Mouse (Mus musculus) limb, embryonic 15.5 days (tissue): ENCODE data around the gene 1600015I10Rik. TPM values are rescaled to one million over a fixed set of nuclear protein-coding genes. Genes with fewer than 3 reads are reported as not detected.

Experiments used
- ATAC-seq: fragments of 200-750 bp; cut with Nextera tagmentation; 2 replicates; pipeline ENCODE4 v1.8.0; 2017; ENCODE audit warnings: low read depth, moderate TSS enrichment; ENCODE audit not compliant: insufficient number of reproducible peaks, low FRiP score, low TSS enrichment
- H3K27ac ChIP-seq: fragments of 300-500 bp; sonication (generic); 2 replicates; pipeline ENCODE4 v1.5.1; 2015; ENCODE audit warnings: moderate library complexity, mild to moderate bottlenecking, inconsistent platforms
- H3K27me3 ChIP-seq: fragments of 300-500 bp; sonication (generic); 2 replicates; pipeline ENCODE4 v1.6.1; 2015; ENCODE audit warnings: inconsistent platforms
- H3K36me3 ChIP-seq: fragments of 300-500 bp; sonication (generic); 2 replicates; pipeline ENCODE4 v1.6.1; 2015; ENCODE audit warnings: inconsistent platforms
- H3K4me1 ChIP-seq: fragments of 300-500 bp; sonication (generic); 2 replicates; pipeline ENCODE4 v1.6.1; 2015; ENCODE audit warnings: inconsistent platforms
- H3K4me2 ChIP-seq: fragments of 300-500 bp; sonication (generic); 2 replicates; pipeline ENCODE4 v1.6.1; 2015; ENCODE audit warnings: mild to moderate bottlenecking, inconsistent platforms
- H3K4me3 ChIP-seq: fragments of 300-500 bp; sonication (generic); 2 replicates; pipeline ENCODE4 v1.5.1; 2015; ENCODE audit warnings: mild to moderate bottlenecking, inconsistent platforms
- H3K9ac ChIP-seq: fragments of 300-500 bp; sonication (generic); 2 replicates; pipeline ENCODE4 v1.6.1; 2015; ENCODE audit warnings: inconsistent platforms
- H3K9me3 ChIP-seq: fragments of 300-500 bp; sonication (generic); 2 replicates; pipeline ENCODE4 v1.6.1; 2016; ENCODE audit warnings: inconsistent platforms
- WGBS: fragments of 180-500 bp; shearing (Covaris S2); methylation state at CpG from one replicate; pipeline ENCODE4 v1.1.7; 2015; 5-methylcytosine and 5-hydroxymethylcytosine counted together
- polyA plus RNA-seq: library from polyadenylated mRNA; unstranded; fragments of >200 nt; fragmentation: Nextera tagmentation; extraction: Ambion mirVana; gene quantifications from 2 replicates; pipeline ENCODE4 v1.2.1, GENCODE M21; 2015

The 1600015I10Rik gene
- polyA plus RNA-seq, 1 experiment from 2014 or later, result 0.05 TPM

GRCm38 (mm10) chr6:48979616-48980015 is 49.9 kb downstream of the 1600015I10Rik start:
- Histone ChIP-seq H3K4me1 (no peaks in the 10 kb centered on the region), H3K36me3 (no peaks in the 10 kb centered on the region), H3K4me3 (no peak overlapping the region), H3K9me3 (no peaks in the 10 kb centered on the region), H3K27me3 (no peaks in the 10 kb centered on the region), H3K4me2 (no peak overlapping the region), H3K27ac (no peak overlapping the region), H3K9ac (no peak overlapping the region)
- WGBS, result 53% methylated on average over 1 of the region's 1 CpGs
- ATAC-seq, result no peak

- H3K27ac ChIP-seq, result no peak overlapping the region
- H3K4me3 ChIP-seq, result no peak overlapping the region
- no peak for ATAC-seq
- no peaks in the 10 kb centered on the region for H3K36me3 ChIP-seq
- no peak overlapping the region for H3K9ac ChIP-seq
- H3K9me3 ChIP-seq, result no peaks in the 10 kb centered on the region
- H3K27me3 ChIP-seq, result no peaks in the 10 kb centered on the region
- no peak overlapping the region for H3K4me2 ChIP-seq
- WGBS, result 81% methylated on average over 3 of the region's 3 CpGs
- H3K4me1 ChIP-seq, result no peaks in the 10 kb centered on the region
Observed at GRCm38 (mm10) chr6:48982305-48982704, 52.6 kb downstream of the 1600015I10Rik start.

Other genes starting within 250 kb of the 1600015I10Rik start
- 17.5 and 20.6 TPM in 2 replicates for gene Gimap4, start 245.3 kb upstream of the 1600015I10Rik start, polyA plus RNA-seq
- 22.4 and 26.0 TPM in 2 replicates for gene Gimap6, start 221.7 kb upstream of the 1600015I10Rik start, polyA plus RNA-seq
- gene Gm28053, start 211.3 kb upstream of the 1600015I10Rik start, polyA plus RNA-seq, result 1.6 and 2.4 TPM in 2 replicates
- not detected in 2 replicates for gene Gimap7, start 211.3 kb upstream of the 1600015I10Rik start, polyA plus RNA-seq
- gene Gimap1, start 190.8 kb upstream of the 1600015I10Rik start, polyA plus RNA-seq, result 13.5 and 15.4 TPM in 2 replicates
- 5.6 and 5.7 TPM in 2 replicates for gene Gimap5, start 183.7 kb upstream of the 1600015I10Rik start, polyA plus RNA-seq
- gene Gimap3, start 159.0 kb upstream of the 1600015I10Rik start, polyA plus RNA-seq, result not detected in 2 replicates
- 54.3 and 63.4 TPM in 2 replicates for gene Tmem176a, start 89.0 kb upstream of the 1600015I10Rik start, polyA plus RNA-seq
- 230 and 235 TPM in 2 replicates for gene Tmem176b, start 88.4 kb upstream of the 1600015I10Rik start, polyA plus RNA-seq
- not detected in 2 replicates for gene Aoc1, start 57.0 kb upstream of the 1600015I10Rik start, polyA plus RNA-seq
- gene Doxl2, start 45.1 kb downstream of the 1600015I10Rik start, polyA plus RNA-seq, result not detected in 2 replicates
- not detected in 2 replicates for gene Svs1, start 57.0 kb downstream of the 1600015I10Rik start, polyA plus RNA-seq
- 1.6 and 2.1 TPM in 2 replicates for gene Gpnmb, start 106.7 kb downstream of the 1600015I10Rik start, polyA plus RNA-seq
- gene Malsu1, start 143.9 kb downstream of the 1600015I10Rik start, polyA plus RNA-seq, result 57.0 and 61.7 TPM in 2 replicates